Mouse (Mus musculus) thymus, postnatal 4 days (tissue): ENCODE results near the gene Zfp182.

ENCODE experiments used
- DNase-seq: peaks from one replicate; pipeline ENCODE4 v3.0.0; 2021

The Zfp182 gene

DNA sequence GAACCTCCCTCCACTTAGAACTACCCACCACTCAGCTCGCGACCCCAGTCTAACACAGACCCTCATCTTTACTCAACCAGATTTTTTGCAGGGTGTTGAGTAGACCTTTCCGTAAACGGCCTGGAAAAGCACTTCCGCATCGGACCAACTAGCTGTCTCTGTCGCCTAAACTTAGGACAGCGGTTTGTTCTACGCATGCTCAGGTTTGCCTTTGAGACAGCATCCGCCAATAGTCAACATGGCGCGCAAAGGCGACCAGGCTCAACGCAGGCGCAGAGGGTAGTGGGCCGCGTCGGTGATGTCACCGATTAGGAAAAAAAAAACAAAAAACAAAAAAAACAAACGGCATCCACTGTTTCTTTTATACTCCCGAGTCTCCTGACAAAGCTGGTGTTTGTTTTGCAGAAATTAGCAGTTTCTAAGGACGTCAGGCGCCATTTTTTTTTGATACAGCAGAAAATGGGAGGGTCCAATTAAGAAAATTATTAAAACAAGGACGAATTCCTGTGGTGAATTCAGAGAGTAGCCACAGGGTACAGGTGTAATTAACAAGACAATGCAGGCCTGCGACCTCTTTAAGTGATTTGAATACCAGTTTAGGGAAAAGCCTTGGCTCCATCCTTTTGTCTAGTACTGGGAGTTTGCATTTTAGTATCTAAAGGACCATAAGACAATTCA, at the start of gene Zfp182:
TSS of gene Zfp182 (minus strand) at position 451 of the 678 bp plus-strand sequence.
- DNase-seq: peak; percentile 77

DNA sequence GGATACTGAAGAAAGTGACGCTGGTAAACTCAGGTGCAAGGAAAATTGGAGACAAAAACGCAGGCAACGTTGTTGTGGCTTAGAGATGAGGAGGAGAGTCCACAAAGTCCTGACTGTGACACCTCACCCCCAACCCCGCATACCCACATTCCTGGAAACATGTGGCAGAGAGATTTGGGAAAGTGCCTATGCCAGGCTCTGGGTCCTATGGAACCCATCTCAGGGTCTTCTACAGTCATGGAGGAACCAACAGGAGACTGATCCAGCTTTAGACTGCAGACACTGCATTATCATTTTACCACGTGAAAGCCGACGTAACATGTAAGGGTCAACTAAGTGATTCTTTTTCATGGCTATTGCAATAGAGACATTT, 27.7 kb upstream of the Zfp182 start:
- DNase-seq: no peak

DNA sequence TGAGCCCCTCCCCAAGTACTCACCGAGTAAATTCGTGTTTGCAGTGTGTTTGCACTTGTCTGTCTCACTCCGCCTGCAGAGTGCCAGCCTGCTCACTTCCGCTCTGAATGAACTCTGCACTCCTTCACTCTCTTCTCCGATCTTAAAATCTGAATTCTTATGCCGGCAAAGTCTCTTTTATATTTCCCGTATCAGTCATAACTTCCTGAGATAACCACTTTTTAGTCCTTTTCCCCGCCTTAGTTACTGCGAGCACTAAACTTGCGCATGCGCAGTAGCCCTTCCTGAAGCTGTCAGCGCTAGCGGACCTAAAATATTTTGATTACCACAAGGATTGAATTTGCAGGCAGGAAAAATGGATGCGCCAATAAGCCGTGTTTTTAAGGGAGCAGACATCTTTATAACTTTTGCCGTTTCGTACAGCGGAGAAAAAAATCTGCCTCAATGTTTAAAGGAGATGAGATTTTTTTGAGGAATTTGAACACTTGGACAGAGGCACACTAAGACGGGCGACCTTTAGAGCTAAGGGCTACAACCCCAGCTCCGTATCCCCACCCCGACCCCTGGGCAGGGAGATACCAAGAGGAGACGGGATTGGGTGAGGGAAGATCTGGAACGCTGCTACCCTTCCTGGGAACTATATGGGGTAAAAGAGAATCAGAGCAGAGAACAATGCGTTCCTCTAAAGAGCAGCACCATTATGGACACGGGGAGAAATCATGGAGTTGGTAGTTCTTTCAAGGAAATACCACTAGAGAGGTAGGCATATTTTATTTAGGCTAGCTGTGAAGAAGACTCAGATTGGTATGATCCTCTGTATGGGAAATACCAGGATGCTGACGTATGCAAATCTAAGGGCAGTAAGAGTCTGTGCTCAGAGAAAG, 27.1 kb upstream of the Zfp182 start, which contains the start of gene Zfp300:
TSS of gene Zfp300 (minus strand) at position 545 of the 884 bp plus-strand sequence.
- DNase-seq: peak; percentile 74

DNA sequence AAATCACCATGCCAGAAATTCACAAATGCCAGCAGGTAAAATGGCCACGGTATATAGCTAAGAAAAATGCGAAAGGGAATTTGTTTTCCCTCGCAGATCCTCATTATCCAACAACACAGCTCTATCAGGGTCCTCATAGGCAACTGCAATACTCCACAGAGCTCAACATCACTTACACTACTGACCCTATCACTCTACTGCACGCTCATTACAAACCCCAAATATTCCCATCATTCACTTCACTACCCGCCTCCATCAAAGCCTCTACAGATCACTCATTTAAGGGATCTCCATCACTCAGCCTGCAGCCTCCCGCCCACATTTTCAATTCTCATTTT, 26.5 kb upstream of the Zfp182 start:
- no peak for DNase-seq

DNA sequence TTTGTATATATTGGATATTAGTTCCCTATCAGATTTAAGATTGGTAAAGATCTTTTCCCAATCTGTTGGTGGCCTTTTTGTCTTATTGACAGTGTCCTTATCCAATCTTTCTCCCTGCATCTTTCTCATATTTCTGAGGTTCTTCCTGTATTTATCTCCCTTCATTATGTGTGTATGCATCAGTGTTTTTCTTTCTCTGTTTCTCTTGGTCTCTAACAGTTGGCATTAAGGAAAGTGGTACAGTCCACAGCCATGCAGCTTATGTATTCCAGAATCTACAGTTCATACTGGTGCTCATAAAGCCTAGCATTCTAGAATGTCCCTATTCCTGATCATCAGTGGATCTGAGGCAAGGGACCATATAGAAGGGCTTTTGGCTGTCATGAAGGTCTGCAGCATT, 6.0 kb upstream of the Zfp182 start, which contains the start of gene Spaca5:
TSS of gene Spaca5 (plus strand) at position 301 of the 400 bp plus-strand sequence.
- no peak for DNase-seq

DNA sequence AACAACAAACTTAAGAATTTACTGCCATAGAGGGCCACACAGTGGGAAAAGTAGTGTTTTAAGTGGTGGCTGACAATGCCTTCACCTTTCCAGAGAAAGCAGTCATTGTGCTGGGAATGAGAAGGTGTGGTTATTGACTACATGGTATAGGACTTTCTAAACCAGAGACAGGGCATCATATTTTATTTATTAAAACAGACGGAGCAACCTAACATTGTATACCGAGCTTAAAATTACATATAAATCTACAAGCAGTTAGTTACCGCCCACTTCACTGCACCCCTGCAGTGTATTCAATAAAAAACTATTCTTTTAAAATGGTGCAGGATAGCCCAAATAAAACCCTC, 401 bp upstream of the Zfp182 start:
- no peak for DNase-seq

DNA sequence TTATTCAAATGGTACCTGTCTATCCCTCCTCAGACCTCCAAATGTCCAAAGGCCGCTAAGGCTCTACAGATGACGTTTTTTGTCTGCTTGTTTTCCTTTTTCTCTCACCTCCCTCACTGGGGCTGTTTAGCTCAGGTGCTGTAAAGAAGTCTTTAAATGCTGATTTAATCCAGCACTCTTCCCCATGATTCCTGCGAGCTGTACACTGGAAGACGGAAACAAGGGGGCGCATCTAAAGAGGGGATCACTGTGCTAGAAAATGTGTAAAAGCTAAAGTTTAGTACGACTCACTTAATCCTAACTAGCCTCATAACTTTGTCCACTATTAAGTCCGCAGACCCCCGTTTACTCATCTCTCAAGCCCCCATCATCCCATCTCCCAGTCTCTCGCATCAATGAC, 656 bp downstream of the Zfp182 start:
- no peak for DNase-seq

DNA sequence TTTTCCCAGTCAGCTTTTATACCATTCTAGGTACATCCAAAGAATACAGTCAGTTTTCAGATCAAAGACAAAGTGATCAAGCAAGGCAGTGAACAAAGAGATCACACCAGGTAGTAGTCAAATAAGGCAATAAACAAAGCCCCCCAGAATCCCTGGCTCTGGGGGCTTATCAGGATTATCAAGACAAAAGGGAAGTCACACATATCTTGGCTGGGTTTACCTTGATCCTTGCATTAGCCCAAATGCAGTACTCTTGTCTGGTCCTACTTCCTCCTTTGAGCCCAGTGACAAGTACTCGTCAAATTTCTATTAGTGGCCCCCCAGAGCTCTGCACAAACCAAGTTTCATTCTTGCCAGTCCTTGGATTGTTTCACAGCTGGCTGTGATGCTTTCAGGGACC, 81.2 kb downstream of the Zfp182 start:
- no peak for DNase-seq
